Mouse (Mus musculus) granulocyte monocyte progenitor cell, adult 5-6 weeks (primary cell): ENCODE measurements around the gene Eif4h. TPM values are rescaled to one million over a fixed set of nuclear protein-coding genes. Genes with fewer than 3 reads are reported as not detected.
A peak's percentile ranks its signal among the peaks of the same experiment; 100 is the strongest.

Experiments
- ATAC-seq: replicated peaks from 2 replicates; pipeline ENCODE4 v1.8.0; 2016; ENCODE audit warnings: mild to moderate bottlenecking, moderate TSS enrichment, inconsistent platforms; ENCODE audit not compliant: poor library complexity, severe bottlenecking
- total RNA-seq, 2 experiments: library from RNA; stranded (forward) in 1 of 2; stranded (reverse) in 1 of 2; fragments of 200-712, 200-1000 nt in 1 of 2; fragments of >200 nt in 1 of 2; fragmentation: Nextera tagmentation in 1 of 2; gene quantifications; 2 replicates each; pipeline ENCODE4 v1.2.3; 2014 to 2017

The Eif4h gene
- total RNA-seq, 2 experiments from 2014 or later, result 226 to 300 TPM

- peak; percentile 39 for ATAC-seq
Measured at GRCm38 (mm10) chr5:134571730-134572507, 67.4 kb downstream of the Eif4h start.

Other genes starting within 250 kb of the Eif4h start
- 28.2 and 43.1 TPM in 2 replicates for gene Gtf2ird1, start 182.8 kb downstream of the Eif4h start, total RNA-seq (2014; fragmentation: Nextera tagmentation)
- gene Gtf2ird1, start 182.8 kb downstream of the Eif4h start, total RNA-seq (2017), result 9.5 and 14.0 TPM in 2 replicates
- 4.5 and 5.1 TPM in 2 replicates for gene Clip2, start 87.1 kb downstream of the Eif4h start, total RNA-seq (2014; fragmentation: Nextera tagmentation)
- gene Clip2, start 87.1 kb downstream of the Eif4h start, total RNA-seq (2017), result 2.5 and 7.9 TPM in 2 replicates
- not detected in 2 replicates for gene Syna, start 79.3 kb downstream of the Eif4h start, total RNA-seq (2014; fragmentation: Nextera tagmentation)
- gene Syna, start 79.3 kb downstream of the Eif4h start, total RNA-seq (2017), result not detected in 2 replicates
- 284 and 297 TPM in 2 replicates for gene Rfc2, start 58.1 kb downstream of the Eif4h start, total RNA-seq (2014; fragmentation: Nextera tagmentation)
- gene Rfc2, start 58.1 kb downstream of the Eif4h start, total RNA-seq (2017), result 146 and 201 TPM in 2 replicates
- gene Lat2, start 24.5 kb downstream of the Eif4h start, total RNA-seq (2014; fragmentation: Nextera tagmentation), result 43.8 and 50.9 TPM in 2 replicates
- 34.0 TPM in 2 replicates for gene Lat2, start 24.5 kb downstream of the Eif4h start, total RNA-seq (2017)
- 30.6 and 30.9 TPM in 2 replicates for gene Limk1, start 49.1 kb upstream of the Eif4h start, total RNA-seq (2014; fragmentation: Nextera tagmentation)
- gene Limk1, start 49.1 kb upstream of the Eif4h start, total RNA-seq (2017), result 11.4 and 13.6 TPM in 2 replicates
- not detected in 2 replicates for gene Eln, start 107.8 kb upstream of the Eif4h start, total RNA-seq (2014; fragmentation: Nextera tagmentation)
- not detected in 2 replicates for gene Eln, start 107.8 kb upstream of the Eif4h start, total RNA-seq (2017)